Mouse (Mus musculus): ENCODE results near the gene Ppp3cb. TPM values are rescaled to one million over a fixed set of nuclear protein-coding genes. Genes with fewer than 3 reads are reported as not detected.

The Ppp3cb gene
- polyA plus RNA-seq, 1 experiment: 36.0 TPM

- no peak for TF ChIP-seq MAX (IDR thresholded peaks at IDR 0.05; ENCODE audit: low read depth)
- TF ChIP-seq TCF12 (IDR thresholded peaks at IDR 0.05; ENCODE audit: insufficient read depth, poor library complexity, severe bottlenecking): no peak
- no peak for TF ChIP-seq TCF3 (IDR thresholded peaks at IDR 0.05; ENCODE audit: insufficient read length, low read depth)
- TF ChIP-seq POLR2A (IDR thresholded peaks at IDR 0.05; ENCODE audit: insufficient read length, low read depth): no peak
- no peak for TF ChIP-seq CEBPB (IDR thresholded peaks at IDR 0.05; ENCODE audit: insufficient read depth, poor library complexity, severe bottlenecking)
- no peak for TF ChIP-seq E2F4 (IDR thresholded peaks at IDR 0.05; ENCODE audit: insufficient read depth)
- TF ChIP-seq USF1 (IDR thresholded peaks at IDR 0.05; ENCODE audit: low read depth): no peak
- TF ChIP-seq POLR2AphosphoS2 (IDR thresholded peaks at IDR 0.05; ENCODE audit: insufficient read length, low read depth): no peak
- TF ChIP-seq MYOD1 (IDR thresholded peaks at IDR 0.05; ENCODE audit: control insufficient read depth in 1 of 3, insufficient read length in 2 of 3, low read depth in 2 of 3): no peak
- TF ChIP-seq SRF (IDR thresholded peaks at IDR 0.05; ENCODE audit: control insufficient read depth, insufficient read length, low read depth): no peak
- TF ChIP-seq MYOG (IDR thresholded peaks at IDR 0.05; ENCODE audit: control insufficient read depth in 1 of 3, insufficient read depth in 1 of 3, insufficient read length in 2 of 3, low read depth in 2 of 3): no peak
- no peaks in the 10 kb centered on the region for H3K27me3 ChIP-seq (ENCODE audit: control insufficient read depth, insufficient read depth, insufficient read length)
- no peaks in the 10 kb centered on the region for H3K79me2 ChIP-seq (ENCODE audit: control insufficient read depth, insufficient read depth)
- H3K4me2 ChIP-seq (ENCODE audit: low read depth): no peak overlapping the region
- peaks cover 33% of the 10 kb centered on the region for H3K36me3 ChIP-seq (ENCODE audit: control insufficient read depth, insufficient read depth)
- no peak overlapping the region for H3K4me3 ChIP-seq
- H3ac ChIP-seq (ENCODE audit: control insufficient read depth, insufficient read length): no peak overlapping the region
These were observed 93.4 kb downstream of the Ppp3cb start for GRCm38 (mm10) chr14:20452929-20453328.

GRCm38 (mm10) chr14:20451765-20452331 is 94.5 kb downstream of the Ppp3cb start, which contains the start of gene Cfap70:
Gene Cfap70, minus strand, starts transcription at chr14:20452226.
- H3K4me3 ChIP-seq: no peak within 1 kb of the TSS

GRCm38 (mm10) chr14:20451302-20451701 is 95.1 kb downstream of the Ppp3cb start:
- Histone ChIP-seq H3K27me3 (ENCODE audit: control insufficient read depth, insufficient read depth, insufficient read length) (no peaks in the 10 kb centered on the region), H3K4me3 (no peak overlapping the region), H3K79me2 (ENCODE audit: control insufficient read depth, insufficient read depth) (no peaks in the 10 kb centered on the region), H3K4me2 (ENCODE audit: low read depth) (no peak overlapping the region), H3K36me3 (ENCODE audit: control insufficient read depth, insufficient read depth) (peaks cover 21% of the 10 kb centered on the region), H3ac (ENCODE audit: control insufficient read depth, insufficient read length) (no peak overlapping the region)
- no peak for TF ChIP-seq MAX (IDR thresholded peaks at IDR 0.05; ENCODE audit: low read depth)
- TF ChIP-seq REST (IDR thresholded peaks at IDR 0.05; ENCODE audit: insufficient read depth, insufficient read length): no peak
- no peak for TF ChIP-seq SRF (IDR thresholded peaks at IDR 0.05; ENCODE audit: control insufficient read depth, insufficient read length, low read depth)
- TF ChIP-seq POLR2A (IDR thresholded peaks at IDR 0.05; ENCODE audit: insufficient read length, low read depth): no peak
- TF ChIP-seq MYOD1 (IDR thresholded peaks at IDR 0.05; ENCODE audit: control insufficient read depth in 1 of 3, insufficient read length in 2 of 3, low read depth in 2 of 3): no peak
- TF ChIP-seq POLR2AphosphoS2 (IDR thresholded peaks at IDR 0.05; ENCODE audit: insufficient read length, low read depth): no peak
- TF ChIP-seq TCF3 (IDR thresholded peaks at IDR 0.05; ENCODE audit: insufficient read length, low read depth): no peak
- TF ChIP-seq CEBPB (IDR thresholded peaks at IDR 0.05; ENCODE audit: insufficient read depth, poor library complexity, severe bottlenecking): no peak
- TF ChIP-seq USF1 (IDR thresholded peaks at IDR 0.05; ENCODE audit: low read depth): no peak
- no peak for TF ChIP-seq MYOG (IDR thresholded peaks at IDR 0.05; ENCODE audit: control insufficient read depth in 1 of 3, insufficient read depth in 1 of 3, insufficient read length in 2 of 3, low read depth in 2 of 3)
- no peak for TF ChIP-seq TCF12 (IDR thresholded peaks at IDR 0.05; ENCODE audit: insufficient read depth, poor library complexity, severe bottlenecking)
- TF ChIP-seq E2F4 (IDR thresholded peaks at IDR 0.05; ENCODE audit: insufficient read depth): no peak

More at GRCm38 (mm10) chr14:20451765-20452331, 94.5 kb downstream of the Ppp3cb start, which contains the start of gene Cfap70:
- Histone ChIP-seq H3K36me3 (ENCODE audit: control insufficient read depth, insufficient read depth) (peaks cover 25% of the 10 kb centered on the region), H3ac (ENCODE audit: control insufficient read depth, insufficient read length) (no peak within 1 kb of the TSS), H3K79me2 (ENCODE audit: control insufficient read depth, insufficient read depth) (no peaks in the 10 kb centered on the region), H3K27me3 (ENCODE audit: control insufficient read depth, insufficient read depth, insufficient read length) (no peaks in the 10 kb centered on the region), H3K4me2 (ENCODE audit: low read depth) (no peak within 1 kb of the TSS)
- TF ChIP-seq TCF3 (IDR thresholded peaks at IDR 0.05; ENCODE audit: insufficient read length, low read depth) (no peak), CEBPB (IDR thresholded peaks at IDR 0.05; ENCODE audit: insufficient read depth, poor library complexity, severe bottlenecking) (no peak), POLR2AphosphoS2 (IDR thresholded peaks at IDR 0.05; ENCODE audit: insufficient read length, low read depth) (no peak), SRF (IDR thresholded peaks at IDR 0.05; ENCODE audit: control insufficient read depth, insufficient read length, low read depth) (no peak), MYOG (IDR thresholded peaks at IDR 0.05; ENCODE audit: control insufficient read depth in 1 of 3, insufficient read depth in 1 of 3, insufficient read length in 2 of 3, low read depth in 2 of 3) (no peak), POLR2A (IDR thresholded peaks at IDR 0.05; ENCODE audit: insufficient read length, low read depth) (no peak), TCF12 (IDR thresholded peaks at IDR 0.05; ENCODE audit: insufficient read depth, poor library complexity, severe bottlenecking) (no peak), USF1 (IDR thresholded peaks at IDR 0.05; ENCODE audit: low read depth) (no peak), REST (IDR thresholded peaks at IDR 0.05; ENCODE audit: insufficient read depth, insufficient read length) (no peak)

Other genes starting within 250 kb of the Ppp3cb start
- gene Ecd, start 198.5 kb downstream of the Ppp3cb start, polyA plus RNA-seq (2012; fragmentation: generic; extraction: Trizol): 27.0 TPM
- gene Fam149b, start 198.4 kb downstream of the Ppp3cb start, polyA plus RNA-seq (2012; fragmentation: generic; extraction: Trizol): 11.5 TPM
- 31.2 TPM for gene Dnajc9, start 157.7 kb downstream of the Ppp3cb start, polyA plus RNA-seq (2012; fragmentation: generic; extraction: Trizol)
- gene Mrps16, start 152.9 kb downstream of the Ppp3cb start, polyA plus RNA-seq (2012; fragmentation: generic; extraction: Trizol): 70.1 TPM
- not detected for gene Cfap70, start 94.3 kb downstream of the Ppp3cb start, polyA plus RNA-seq (2012; fragmentation: generic; extraction: Trizol)
- gene Anxa7, start 66.4 kb downstream of the Ppp3cb start, polyA plus RNA-seq (2012; fragmentation: generic; extraction: Trizol): 75.0 TPM
- 7.2 TPM for gene Mss51, start 49.7 kb downstream of the Ppp3cb start, polyA plus RNA-seq (2012; fragmentation: generic; extraction: Trizol)
- 2.6 TPM for gene Usp54, start 94.5 kb upstream of the Ppp3cb start, polyA plus RNA-seq (2012; fragmentation: generic; extraction: Trizol)
- 8.6 TPM for gene Myoz1, start 110.0 kb upstream of the Ppp3cb start, polyA plus RNA-seq (2012; fragmentation: generic; extraction: Trizol)
- gene Synpo2l, start 121.8 kb upstream of the Ppp3cb start, polyA plus RNA-seq (2012; fragmentation: generic; extraction: Trizol): 165 TPM
- 68.6 TPM for gene Sec24c, start 127.7 kb upstream of the Ppp3cb start, polyA plus RNA-seq (2012; fragmentation: generic; extraction: Trizol)
- gene Fut11, start 148.4 kb upstream of the Ppp3cb start, polyA plus RNA-seq (2012; fragmentation: generic; extraction: Trizol): 7.2 TPM
- 111 TPM for gene Chchd1, start 156.4 kb upstream of the Ppp3cb start, polyA plus RNA-seq (2012; fragmentation: generic; extraction: Trizol)
- 74.9 TPM for gene Zswim8, start 161.0 kb upstream of the Ppp3cb start, polyA plus RNA-seq (2012; fragmentation: generic; extraction: Trizol)
- 11.9 TPM for gene Ndst2, start 188.0 kb upstream of the Ppp3cb start, polyA plus RNA-seq (2012; fragmentation: generic; extraction: Trizol)
- gene Camk2g, start 247.5 kb upstream of the Ppp3cb start, polyA plus RNA-seq (2012; fragmentation: generic; extraction: Trizol): 57.2 TPM

Measured in myocyte (in vitro differentiated cells).